Mouse (Mus musculus) v-Abl transformed pro-B cells (cell line): ENCODE results near the gene Phldb2.

Source experiments
- in situ Hi-C, 2 experiments: fragments of 400-800 bp; cut with MboI; formaldehyde crosslinking; loops; one replicate each; pipeline ENCODE4 v1.15.1; 2025; ENCODE audit not compliant: unreplicated experiment in 2 of 2

The Phldb2 gene

DNA sequence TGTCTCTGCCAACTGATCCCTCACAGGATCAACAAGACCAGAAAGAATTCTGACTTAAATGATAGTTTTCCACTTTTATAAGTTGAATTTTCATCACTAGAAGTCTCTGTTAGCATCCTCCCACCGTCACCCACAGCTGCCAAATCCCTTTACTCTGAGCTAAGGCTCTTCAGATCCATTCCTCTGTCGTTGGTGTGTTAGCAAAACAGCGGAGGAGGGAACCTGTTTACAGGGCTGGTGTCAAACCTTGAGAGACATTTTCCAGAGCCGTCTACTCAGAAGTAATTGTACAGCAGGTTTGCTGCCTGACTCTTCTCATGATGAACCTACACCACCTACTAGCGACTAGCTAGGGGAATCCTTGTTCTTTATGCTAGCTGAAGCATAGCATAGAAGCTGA is 254.1 kb downstream of the Phldb2 start:
- in situ Hi-C loops = no loop called here

GRCm38 (mm10) chr16:45697996-45698395 is 255.4 kb downstream of the Phldb2 start:
- in situ Hi-C loops = no loop called here
